ENCODE assay signal across 24 mouse cellular contexts in the genomic region with DNA sequence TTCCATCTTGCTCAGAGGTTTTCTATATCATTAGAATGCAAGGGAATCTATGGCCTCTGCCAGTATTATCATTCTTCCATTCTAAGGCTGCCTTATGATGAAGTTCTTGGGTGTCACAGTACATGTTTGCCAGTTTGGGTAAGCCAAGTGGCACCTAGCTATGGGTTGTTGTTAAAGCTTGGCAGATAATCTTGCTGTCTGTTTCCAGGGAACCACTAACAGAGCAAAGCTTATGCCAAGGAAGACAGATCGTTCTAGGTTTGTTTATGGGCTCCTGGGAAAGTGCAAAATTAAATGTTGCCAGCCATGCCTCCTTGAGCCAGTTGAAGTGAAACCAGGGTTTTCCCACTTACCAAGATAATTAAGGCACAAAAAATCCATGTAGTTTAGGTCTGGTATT.
"Had no signal": no experiment of that assay in that cellular context is flagged by ENCODE, and none has a peak within 500 bp of the region (broad histone marks: within the 10 kb centered on the region; RNA-seq: fewer than 3 reads in every experiment).

No protein-coding gene starts in this region.

- H3K9ac ChIP-seq: limb, embryonic 12.5 days; limb, embryonic 15.5 days; liver, embryonic 14.5 days; liver, postnatal 0 days; lung, embryonic 14.5 days; midbrain, embryonic 12.5 days; midbrain, embryonic 15.5 days; neural tube, embryonic 12.5 days; neural tube, embryonic 15.5 days; stomach, embryonic 15.5 days had no signal

- H3K36me3 ChIP-seq: limb, embryonic 12.5 days; limb, embryonic 15.5 days; midbrain, embryonic 12.5 days; midbrain, embryonic 15.5 days; neural tube, embryonic 12.5 days; neural tube, embryonic 15.5 days; stomach, embryonic 15.5 days had no signal

- H3K4me1 ChIP-seq: limb, embryonic 12.5 days; limb, embryonic 15.5 days; midbrain, embryonic 12.5 days; midbrain, embryonic 15.5 days; neural tube, embryonic 12.5 days; neural tube, embryonic 15.5 days; stomach, embryonic 15.5 days had no signal

- ATAC-seq: liver, postnatal 0 days; lung, postnatal 0 days; midbrain, embryonic 15.5 days had no signal

- H3K4me2 ChIP-seq: limb, embryonic 12.5 days; limb, embryonic 15.5 days; liver, embryonic 11.5 days; lung, embryonic 14.5 days; midbrain, embryonic 12.5 days; midbrain, embryonic 15.5 days; neural tube, embryonic 12.5 days; neural tube, embryonic 15.5 days; stomach, embryonic 15.5 days had no signal

- H3K4me3 ChIP-seq: layer of hippocampus, adult 2 months; left cerebral cortex, adult 2 months; limb, embryonic 12.5 days; limb, embryonic 15.5 days; midbrain, embryonic 12.5 days; midbrain, embryonic 15.5 days; neural tube, embryonic 12.5 days; neural tube, embryonic 15.5 days; stomach, embryonic 15.5 days had no signal

- H3K27ac ChIP-seq: kidney, postnatal 0 days; layer of hippocampus, adult 2 months; left cerebral cortex, adult 2 months; limb, embryonic 12.5 days; limb, embryonic 15.5 days; liver, embryonic 14.5 days; macrophage; midbrain, embryonic 12.5 days; midbrain, embryonic 15.5 days; neural tube, embryonic 12.5 days; neural tube, embryonic 15.5 days; stomach, embryonic 15.5 days had no signal

- H3K9me3 ChIP-seq: limb, embryonic 12.5 days; limb, embryonic 15.5 days; midbrain, embryonic 12.5 days; midbrain, embryonic 15.5 days; neural tube, embryonic 12.5 days; neural tube, embryonic 15.5 days; stomach, embryonic 15.5 days had no signal

- H3K27me3 ChIP-seq: limb, embryonic 12.5 days; limb, embryonic 15.5 days; midbrain, embryonic 12.5 days; midbrain, embryonic 15.5 days; neural tube, embryonic 12.5 days; neural tube, embryonic 15.5 days; stomach, embryonic 15.5 days had no signal

- DNase-seq: kidney, postnatal 25 days; layer of hippocampus, postnatal 36 days; left cerebral cortex, postnatal 4 days; liver, postnatal 0 days; lung, embryonic 14.5 days; right cerebral cortex, adult 18-20 months; right cerebral cortex, postnatal 14 days; right cerebral cortex, postnatal 4 days; thymus, adult 18-20 months; thymus, postnatal 36 days had no signal
